Mouse (Mus musculus) layer of hippocampus, postnatal 14 days (tissue): ENCODE results near the gene Fam81a. TPM values are rescaled to one million over a fixed set of nuclear protein-coding genes. Genes with fewer than 3 reads are reported as not detected.
A peak's percentile ranks its signal among the peaks of the same experiment; 100 is the strongest.

Experiments
- DNase-seq, 2 experiments: peaks; one replicate each; pipeline ENCODE4 v3.0.0; 2021 to 2022; ENCODE audit warnings: low spot score in 2 of 2, mixed read lengths in 1 of 2
- total RNA-seq, 2 experiments: library from RNA; stranded (reverse); gene quantifications; 2 replicates each; pipeline ENCODE4 v1.2.3; 2021

Gene Fam81a
- total RNA-seq, 2 experiments from 2014 or later = 102 to 104 TPM

GRCm38 (mm10) chr9:70111869-70112286, 30.5 kb downstream of the Fam81a start:
- DNase-seq = no peak

DNA sequence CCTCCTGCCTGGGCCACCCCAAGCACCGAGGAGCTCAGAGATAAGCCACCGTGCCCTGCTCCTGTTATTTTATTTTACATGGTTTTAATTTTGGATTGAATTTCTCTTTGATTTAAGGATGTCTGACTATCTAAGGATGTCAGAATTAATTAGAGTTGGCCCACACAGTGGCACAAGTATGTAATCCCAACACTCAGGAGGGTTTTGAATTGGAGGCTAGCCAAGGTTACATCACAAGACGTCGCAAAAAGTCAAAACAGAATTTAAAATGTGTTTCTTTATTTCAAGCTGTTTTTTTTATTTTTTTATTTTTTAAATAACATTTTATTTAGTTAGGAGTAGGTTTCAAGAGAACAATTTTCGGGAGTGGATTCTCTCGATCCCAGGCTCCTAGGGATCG, 31.5 kb downstream of the Fam81a start:
- DNase-seq = no peak

GRCm38 (mm10) chr9:70109279-70109678, 33.1 kb downstream of the Fam81a start:
- DNase-seq = peak; percentile 77 to 86

GRCm38 (mm10) chr9:70108151-70108550, 34.2 kb downstream of the Fam81a start:
- DNase-seq = no peak

GRCm38 (mm10) chr9:70105573-70105972, 36.8 kb downstream of the Fam81a start:
- no peak for DNase-seq

- DNase-seq = no peak
These were observed 39.3 kb downstream of the Fam81a start for GRCm38 (mm10) chr9:70103106-70103505.

DNA sequence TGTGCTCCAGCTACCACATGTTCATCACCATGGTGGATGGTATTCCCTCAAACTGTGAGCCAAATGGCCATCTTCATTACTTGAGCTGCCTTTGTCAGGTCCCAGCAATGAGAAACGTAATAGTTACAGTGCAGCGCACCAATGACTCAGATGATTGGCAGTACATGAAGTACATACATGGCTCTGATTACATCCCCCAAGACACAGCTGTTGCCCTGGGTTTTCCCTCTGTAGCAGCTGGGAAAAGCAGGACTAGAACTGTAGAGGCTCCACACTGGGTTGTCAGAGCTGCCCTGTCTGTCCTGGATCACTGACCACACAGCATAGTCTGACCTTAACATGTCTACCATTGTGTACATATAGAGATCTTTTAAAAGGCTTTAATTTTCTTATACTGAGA, 44.8 kb downstream of the Fam81a start:
- no peak for DNase-seq

DNA sequence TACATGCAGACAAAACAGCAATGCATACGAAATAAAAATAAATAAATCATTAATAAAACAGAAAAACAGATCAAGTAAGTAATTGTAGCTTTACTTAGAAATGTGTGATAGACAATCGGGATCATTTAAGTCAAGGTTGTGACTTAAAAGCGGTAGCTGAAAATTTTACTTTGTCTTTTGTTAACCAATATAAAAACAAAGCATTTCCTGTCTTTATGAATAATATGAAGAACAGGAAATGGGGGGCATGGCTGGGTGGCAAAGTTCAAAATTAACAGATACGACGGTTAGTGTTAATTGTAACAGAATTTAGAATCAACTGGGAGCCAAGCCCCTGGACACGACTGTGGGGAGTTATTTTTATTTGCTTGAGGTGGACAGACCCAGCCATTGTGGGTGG, 47.3 kb downstream of the Fam81a start:
- DNase-seq = no peak

- no peak for DNase-seq
These were observed 51.8 kb downstream of the Fam81a start for GRCm38 (mm10) chr9:70090541-70090940.

DNA sequence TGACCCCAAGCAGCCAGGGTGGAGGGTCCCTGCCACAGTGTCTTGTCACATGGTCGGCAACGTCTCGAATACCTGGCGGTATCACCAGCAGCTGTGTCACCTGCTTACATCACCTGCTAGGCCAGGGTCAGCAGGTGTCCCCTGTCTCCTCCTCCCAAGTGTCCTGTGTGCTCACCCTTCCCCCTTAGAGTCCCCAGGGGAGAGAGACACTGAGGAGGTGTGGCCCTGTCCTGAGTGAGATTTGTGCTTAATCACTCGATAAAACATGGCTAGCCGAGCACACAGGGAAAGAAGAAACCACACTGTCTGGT, 53.6 kb downstream of the Fam81a start:
- no peak for DNase-seq

GRCm38 (mm10) chr9:70088041-70088785, 54.1 kb downstream of the Fam81a start:
- peak; percentile 24 to 54 for DNase-seq

DNA sequence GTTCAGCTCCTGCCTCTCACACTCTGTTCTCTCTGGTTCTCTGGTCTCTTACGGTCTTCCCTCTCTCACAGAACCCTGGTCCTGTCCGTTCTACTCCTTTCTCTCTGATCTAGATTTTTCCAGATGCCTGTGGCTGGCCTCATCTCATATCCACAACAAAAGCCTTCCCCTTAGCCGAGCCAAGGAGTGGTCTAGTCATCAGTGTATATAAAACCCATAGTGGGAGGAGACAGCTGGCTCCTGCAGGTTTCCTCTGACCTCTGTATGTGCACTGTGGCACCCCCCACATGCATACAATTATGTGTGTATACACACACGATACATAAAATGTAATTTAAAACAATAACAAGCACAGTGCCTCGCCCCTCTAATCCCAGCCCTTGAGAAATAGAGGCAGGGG, 55.0 kb downstream of the Fam81a start:
- DNase-seq = no peak

DNA sequence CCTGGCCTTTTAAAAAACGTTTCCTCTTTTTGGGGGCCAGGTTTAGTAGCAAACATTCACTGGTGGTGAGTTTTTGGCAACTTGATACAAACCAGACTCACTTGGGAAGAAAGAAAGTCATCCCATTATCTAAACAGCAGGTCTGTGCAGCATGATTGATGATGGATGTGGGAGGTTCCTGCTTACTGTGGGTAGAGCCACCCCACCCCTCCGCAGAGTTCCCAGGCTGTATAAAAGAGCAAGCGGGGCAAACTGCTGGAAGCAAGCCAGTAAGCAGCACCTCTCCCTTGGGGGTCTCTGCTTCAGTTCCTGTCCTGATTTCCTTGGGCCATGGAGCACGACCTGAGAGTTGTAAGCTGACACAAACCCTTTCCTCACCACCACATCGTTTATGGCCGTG, 56.3 kb downstream of the Fam81a start:
- no peak for DNase-seq

- DNase-seq = peak; percentile 38 to 46
These were observed 58.3 kb downstream of the Fam81a start for GRCm38 (mm10) chr9:70084107-70084506.

DNA sequence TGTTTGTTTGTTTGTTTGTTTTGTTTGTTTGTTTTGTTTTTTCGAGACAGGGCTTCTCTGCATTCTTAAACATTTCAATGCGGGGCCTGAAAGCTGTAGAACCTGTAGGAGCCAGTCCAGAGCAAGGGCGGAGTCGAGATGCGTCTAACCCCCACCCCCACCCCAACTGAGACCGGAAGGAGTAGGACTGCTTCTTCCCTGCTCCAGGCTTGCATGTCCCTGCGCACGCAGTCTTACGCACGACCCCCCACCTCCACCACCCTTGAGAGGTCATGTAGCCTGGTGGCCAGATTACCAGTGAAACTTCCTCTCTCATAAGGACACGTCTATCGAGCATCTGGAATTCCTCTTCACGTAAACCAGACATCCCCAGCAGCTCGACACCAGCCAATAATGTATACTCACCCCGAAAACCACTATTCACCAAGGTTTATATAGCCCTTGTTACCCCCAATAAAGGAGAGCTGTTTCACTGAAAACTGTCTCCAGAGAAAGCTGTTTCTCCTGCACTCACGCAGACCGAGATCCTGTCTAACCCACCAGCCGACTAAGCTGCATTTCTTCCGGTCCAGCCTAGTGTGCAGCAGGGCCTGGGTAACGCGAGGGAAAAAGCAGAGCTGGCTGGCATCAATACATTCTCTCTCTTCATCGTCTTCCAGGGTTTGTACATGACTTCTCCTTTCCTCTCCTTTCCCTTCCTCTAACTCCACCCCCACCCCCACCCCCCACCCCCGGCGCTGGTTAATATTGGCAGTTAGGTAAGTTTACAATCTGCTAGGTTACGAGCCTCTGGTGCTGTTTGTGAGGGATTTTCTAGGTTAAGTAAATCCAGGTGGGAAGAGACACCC, 59.8 kb downstream of the Fam81a start:
- no peak for DNase-seq

GRCm38 (mm10) chr9:70081767-70082166, 60.6 kb downstream of the Fam81a start:
- DNase-seq = no peak

GRCm38 (mm10) chr9:70080976-70081375, 61.4 kb downstream of the Fam81a start:
- DNase-seq = no peak

DNA sequence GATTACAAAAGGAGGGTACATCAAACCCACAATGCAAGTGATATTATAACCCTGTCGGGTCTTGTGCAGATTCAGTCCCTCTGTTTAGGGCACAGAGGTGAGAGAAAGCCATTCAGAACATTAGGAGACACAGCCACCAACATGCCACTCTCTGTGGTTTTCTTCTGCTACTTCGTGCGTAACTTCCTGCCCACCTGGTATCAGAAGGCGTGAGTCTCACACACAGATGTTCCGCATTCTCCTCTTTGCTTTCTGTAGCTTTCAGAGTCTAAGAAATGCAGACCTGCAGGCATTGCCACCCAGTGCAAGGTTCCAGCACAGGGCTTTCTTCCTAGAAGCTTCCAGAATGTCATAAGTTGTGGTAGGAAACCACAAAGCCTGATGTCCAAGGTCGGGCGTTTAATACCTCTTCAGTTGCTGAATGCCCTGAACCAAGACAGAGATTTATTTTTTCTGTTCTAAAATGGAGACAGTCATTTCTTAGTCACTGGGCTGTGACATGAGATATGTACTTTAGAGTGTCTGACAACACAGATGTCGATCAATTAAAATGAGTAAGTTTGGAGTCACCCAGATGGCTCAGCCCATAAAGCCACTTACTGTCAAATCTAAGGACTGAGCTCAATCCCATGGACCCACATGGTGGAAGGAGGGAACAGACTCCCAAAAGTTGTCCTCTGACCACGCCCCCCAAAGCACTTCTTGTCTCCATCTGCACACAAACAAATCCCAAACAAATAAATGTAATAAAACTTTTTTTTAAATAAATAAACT, 62.1 kb downstream of the Fam81a start:
- DNase-seq = no peak

DNA sequence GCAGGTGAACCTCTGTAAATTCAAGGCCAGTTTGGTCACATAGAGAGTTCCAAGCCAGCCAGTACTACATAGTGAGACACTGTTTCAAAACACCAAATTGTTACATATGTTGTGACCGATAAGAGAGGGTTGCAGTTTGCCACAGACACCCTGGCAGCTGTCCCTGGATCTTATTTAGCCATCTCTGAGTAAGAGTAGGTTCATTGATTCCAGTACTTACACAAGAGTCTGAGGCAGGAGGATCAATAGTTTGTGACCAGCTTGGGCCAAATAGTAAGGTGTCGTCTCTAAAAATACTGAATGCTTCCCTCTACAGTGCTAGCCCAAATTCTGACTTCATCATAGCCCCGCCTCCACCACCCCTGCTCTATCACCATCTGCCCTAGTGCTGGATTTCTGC, 64.3 kb downstream of the Fam81a start:
- DNase-seq = no peak

DNA sequence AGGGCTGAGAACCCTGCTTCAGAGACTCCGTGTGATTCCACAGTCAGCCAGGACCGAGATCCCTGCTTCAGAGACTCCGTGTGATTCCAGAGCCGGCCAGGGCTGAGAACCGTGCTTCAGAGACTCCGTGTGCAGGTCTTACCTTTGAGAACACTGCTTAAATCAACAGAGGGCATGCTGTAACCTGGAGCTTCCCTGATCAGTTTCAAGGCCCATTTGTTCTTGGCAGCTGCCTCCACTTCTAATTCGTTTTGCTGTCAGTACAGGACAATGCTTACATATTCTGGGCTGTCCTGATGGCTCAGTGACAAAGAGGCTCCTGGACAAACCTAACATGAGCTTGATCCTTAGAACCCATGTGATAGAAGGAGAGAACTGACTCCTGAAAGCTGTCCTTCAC, 65.2 kb downstream of the Fam81a start:
- DNase-seq = no peak

DNA sequence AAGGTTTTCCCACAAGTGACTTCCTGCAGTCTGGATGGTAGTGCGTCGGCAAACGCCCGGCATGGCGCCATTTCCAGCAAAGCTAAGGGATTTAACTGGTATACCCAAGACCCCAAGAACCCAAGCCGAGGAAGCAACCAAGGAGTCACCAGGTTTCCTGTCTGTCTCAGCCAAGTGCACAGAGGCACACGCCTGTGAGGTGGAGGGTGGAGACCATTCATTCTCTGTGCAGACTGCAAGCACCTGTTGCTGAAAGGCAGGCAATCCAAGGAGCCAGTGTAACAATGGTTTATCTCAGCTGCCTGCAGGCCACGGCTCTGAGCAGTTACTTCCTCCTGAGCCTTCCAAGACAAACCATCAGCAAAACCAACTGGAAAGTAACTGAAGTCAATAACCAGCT, 70.0 kb downstream of the Fam81a start:
- DNase-seq = no peak

- DNase-seq = no peak
These were observed 72.4 kb downstream of the Fam81a start for GRCm38 (mm10) chr9:70069961-70070435.
